Mouse (Mus musculus) cerebellum, adult 11-12 months (tissue): Measurements from ENCODE around the gene Dhrs7b.
"Not testable (repeated sequence)": the region's sequence is repeated elsewhere in the genome, so short reads cannot be mapped to it uniquely, and the experiment has no call there.

Experiments
- DNase-seq: peaks from one replicate; pipeline ENCODE4 v3.0.0; 2022

Dhrs7b gene

GRCm38 (mm10) chr11:60841467-60842200, 11.2 kb downstream of the Dhrs7b start:
- no peak for DNase-seq

- DNase-seq: no peak
Measured at GRCm38 (mm10) chr11:60843412-60843811, 13.0 kb downstream of the Dhrs7b start.

GRCm38 (mm10) chr11:60845415-60845814, 15.0 kb downstream of the Dhrs7b start:
- DNase-seq: no peak

- DNase-seq: no peak
Measured at GRCm38 (mm10) chr11:60856587-60856986, 26.2 kb downstream of the Dhrs7b start.

- no peak for DNase-seq
Measured at GRCm38 (mm10) chr11:60861993-60862392, 31.6 kb downstream of the Dhrs7b start.

GRCm38 (mm10) chr11:60863196-60863595, 32.8 kb downstream of the Dhrs7b start:
- peak; percentile 51 for DNase-seq

- DNase-seq: no peak
Measured at GRCm38 (mm10) chr11:60864166-60864565, 33.7 kb downstream of the Dhrs7b start.

- DNase-seq: no peak
Measured at GRCm38 (mm10) chr11:60864916-60865315, 34.5 kb downstream of the Dhrs7b start.

- no peak for DNase-seq
Measured at GRCm38 (mm10) chr11:60866021-60866420, 35.6 kb downstream of the Dhrs7b start.

GRCm38 (mm10) chr11:60867456-60867855, 37.0 kb downstream of the Dhrs7b start:
- no peak for DNase-seq

GRCm38 (mm10) chr11:60867904-60868303, 37.5 kb downstream of the Dhrs7b start:
- no peak for DNase-seq

- not testable (repeated sequence) for DNase-seq
Measured at GRCm38 (mm10) chr11:60869471-60869870, 39.0 kb downstream of the Dhrs7b start.

- no peak for DNase-seq
Measured at GRCm38 (mm10) chr11:60871409-60871808, 41.0 kb downstream of the Dhrs7b start.

- no peak for DNase-seq
Measured at GRCm38 (mm10) chr11:60873101-60873500, 42.7 kb downstream of the Dhrs7b start.

- DNase-seq: peak; percentile 70
Measured at GRCm38 (mm10) chr11:60878056-60878612, 47.7 kb downstream of the Dhrs7b start.

GRCm38 (mm10) chr11:60878675-60879294, 48.4 kb downstream of the Dhrs7b start, which contains the start of gene Tmem11:
Tmem11 (minus strand) TSS chr11:60879272.
- peak; percentile 93 for DNase-seq

- peak; percentile 63 for DNase-seq
Measured at GRCm38 (mm10) chr11:60879423-60879822, 49.0 kb downstream of the Dhrs7b start.

- DNase-seq: no peak
Measured at GRCm38 (mm10) chr11:60880559-60880958, 50.1 kb downstream of the Dhrs7b start.

GRCm38 (mm10) chr11:60882386-60882785, 52.0 kb downstream of the Dhrs7b start:
- DNase-seq: no peak

- not testable (repeated sequence) for DNase-seq
Measured at GRCm38 (mm10) chr11:60886986-60887385, 56.6 kb downstream of the Dhrs7b start.

- DNase-seq: no peak
Measured at GRCm38 (mm10) chr11:60889861-60890260, 59.4 kb downstream of the Dhrs7b start.

GRCm38 (mm10) chr11:60890286-60890685, 59.9 kb downstream of the Dhrs7b start:
- DNase-seq: no peak

GRCm38 (mm10) chr11:60890744-60891143, 60.3 kb downstream of the Dhrs7b start:
- DNase-seq: no peak

- DNase-seq: no peak
Measured at GRCm38 (mm10) chr11:60895915-60896314, 65.5 kb downstream of the Dhrs7b start.
